Mouse (Mus musculus): ENCODE measurements around the gene Ncf1. TPM values are rescaled to one million over a fixed set of nuclear protein-coding genes. Genes with fewer than 3 reads are reported as not detected.
A peak's percentile ranks its signal among the peaks of the same experiment; 100 is the strongest.

The Ncf1 gene
- total and polyA plus RNA-seq, 2 experiments from 2014 or later: 2.3 to 4.9 TPM

DNA sequence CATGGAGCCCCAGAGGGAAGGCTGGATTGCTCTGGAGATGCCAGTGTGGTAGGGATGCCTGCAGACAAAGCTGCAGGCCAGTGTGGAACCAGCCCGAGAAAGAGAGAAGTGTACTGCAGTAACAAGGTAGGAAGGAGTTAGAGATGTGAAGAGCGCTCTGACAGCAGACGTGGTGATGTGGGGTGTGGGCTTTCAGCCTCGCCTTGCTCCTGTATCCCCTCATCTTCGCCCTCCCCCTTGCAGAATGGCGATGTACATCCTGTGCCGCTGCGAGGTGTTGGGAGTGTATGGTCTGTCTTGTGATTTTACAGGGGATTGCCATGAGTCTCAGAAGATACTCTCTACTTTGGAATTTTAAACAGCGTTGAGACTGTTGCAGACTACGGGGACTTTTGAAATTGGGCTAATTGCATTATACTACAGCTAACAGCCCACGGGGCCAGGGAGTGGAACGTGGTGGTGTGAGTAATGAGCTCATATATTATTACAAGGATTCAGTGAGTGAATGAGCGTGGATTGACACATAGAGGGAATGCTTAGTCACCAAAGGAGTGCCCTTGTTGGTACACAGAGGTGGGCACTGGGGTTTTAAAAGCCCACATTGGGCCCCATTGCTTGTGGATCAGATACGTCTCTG is 19.3 kb upstream of the Ncf1 start:
- no peaks in the 10 kb centered on the region for H3K27me3 ChIP-seq (ENCODE audit: insufficient read depth, low read length)
- ATAC-seq: peak; percentile 45
- no peaks in the 10 kb centered on the region for H3K4me1 ChIP-seq (ENCODE audit: insufficient read depth, low read length)
- no peak overlapping the region for H3K4me3 ChIP-seq (ENCODE audit: low read length)
- WGBS: 78% methylated on average over 14 of the region's 14 CpGs
- DNase-seq (ENCODE audit: low spot score): peak; percentile 34
- H3K36me3 ChIP-seq (ENCODE audit: insufficient read depth, low read length): peaks cover 94% of the 10 kb centered on the region
- no peak overlapping the region for H3K4me2 ChIP-seq (ENCODE audit: low read depth, low read length)
- peak overlapping the region; percentile 27; the same call in 1 of the 2 replicates for H3K27ac ChIP-seq
- TF ChIP-seq CTCF (IDR thresholded peaks at IDR 0.05; ENCODE audit: low read depth): no peak
- H3K9ac ChIP-seq (replicated peaks; ENCODE audit: low read length): no peak overlapping the region
- H3K9me3 ChIP-seq (ENCODE audit: low read length): no peaks in the 10 kb centered on the region

DNA sequence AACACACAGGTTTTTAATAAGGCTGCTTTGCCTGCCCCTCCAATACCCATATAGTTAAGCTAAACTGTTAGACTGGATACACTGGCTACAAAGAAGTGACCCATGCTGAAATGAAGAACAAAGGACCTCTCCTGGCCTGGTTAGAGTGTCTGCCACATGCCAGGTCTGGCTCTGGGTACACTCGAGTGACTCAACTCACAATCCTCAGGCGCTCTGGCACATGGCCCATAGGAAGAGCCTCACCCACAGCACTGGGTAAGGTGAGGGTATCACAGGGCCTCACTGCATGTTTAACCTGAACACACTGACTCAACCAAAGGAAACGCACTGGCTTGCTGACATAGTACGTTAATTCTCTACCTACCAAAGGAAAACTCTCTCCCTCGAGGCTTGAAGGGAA is 16.7 kb upstream of the Ncf1 start:
- Histone ChIP-seq H3K36me3 (ENCODE audit: insufficient read depth, low read length) (peaks cover 95% of the 10 kb centered on the region), H3K27ac (no peak overlapping the region), H3K4me2 (ENCODE audit: low read depth, low read length) (no peak overlapping the region), H3K27me3 (ENCODE audit: insufficient read depth, low read length) (no peaks in the 10 kb centered on the region), H3K4me1 (ENCODE audit: insufficient read depth, low read length) (no peaks in the 10 kb centered on the region), H3K9me3 (ENCODE audit: low read length) (no peaks in the 10 kb centered on the region), H3K4me3 (ENCODE audit: low read length) (no peak overlapping the region), H3K9ac (replicated peaks; ENCODE audit: low read length) (no peak overlapping the region)
- no peak for DNase-seq (ENCODE audit: low spot score)
- ATAC-seq: no peak
- no peak for TF ChIP-seq CTCF (IDR thresholded peaks at IDR 0.05; ENCODE audit: low read depth)
- WGBS: 86% methylated on average over 5 of the region's 5 CpGs

DNA sequence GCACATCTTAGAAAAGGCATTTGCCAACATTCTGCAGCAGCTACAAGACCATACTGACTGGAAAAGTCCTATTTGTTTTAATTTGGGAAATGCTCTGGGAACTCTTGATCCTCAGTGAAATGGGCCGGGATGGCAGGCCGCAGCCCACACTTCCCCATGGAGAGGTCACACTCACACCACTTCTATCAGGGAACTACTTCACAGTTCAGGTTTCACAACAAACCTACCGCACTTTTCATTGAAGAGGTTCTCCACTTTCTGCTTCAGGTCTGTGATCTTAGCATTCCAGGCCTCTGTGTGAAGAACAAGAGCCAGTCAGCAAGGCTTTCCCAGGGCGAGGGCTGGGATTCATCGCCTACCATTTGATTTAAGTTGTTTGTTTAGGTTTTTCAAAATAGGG is 15.5 kb upstream of the Ncf1 start:
- no peak overlapping the region for H3K9ac ChIP-seq (replicated peaks; ENCODE audit: low read length)
- peaks cover 99% of the 10 kb centered on the region for H3K36me3 ChIP-seq (ENCODE audit: insufficient read depth, low read length)
- 97% methylated on average over 5 of the region's 5 CpGs for WGBS
- no peak for DNase-seq (ENCODE audit: low spot score)
- H3K4me2 ChIP-seq (ENCODE audit: low read depth, low read length): no peak overlapping the region
- no peak overlapping the region for H3K4me3 ChIP-seq (ENCODE audit: low read length)
- H3K27me3 ChIP-seq (ENCODE audit: insufficient read depth, low read length): no peaks in the 10 kb centered on the region
- no peak for ATAC-seq
- H3K9me3 ChIP-seq (ENCODE audit: low read length): no peaks in the 10 kb centered on the region
- no peak overlapping the region for H3K27ac ChIP-seq
- TF ChIP-seq CTCF (IDR thresholded peaks at IDR 0.05; ENCODE audit: low read depth): no peak
- H3K4me1 ChIP-seq (ENCODE audit: insufficient read depth, low read length): no peaks in the 10 kb centered on the region

DNA sequence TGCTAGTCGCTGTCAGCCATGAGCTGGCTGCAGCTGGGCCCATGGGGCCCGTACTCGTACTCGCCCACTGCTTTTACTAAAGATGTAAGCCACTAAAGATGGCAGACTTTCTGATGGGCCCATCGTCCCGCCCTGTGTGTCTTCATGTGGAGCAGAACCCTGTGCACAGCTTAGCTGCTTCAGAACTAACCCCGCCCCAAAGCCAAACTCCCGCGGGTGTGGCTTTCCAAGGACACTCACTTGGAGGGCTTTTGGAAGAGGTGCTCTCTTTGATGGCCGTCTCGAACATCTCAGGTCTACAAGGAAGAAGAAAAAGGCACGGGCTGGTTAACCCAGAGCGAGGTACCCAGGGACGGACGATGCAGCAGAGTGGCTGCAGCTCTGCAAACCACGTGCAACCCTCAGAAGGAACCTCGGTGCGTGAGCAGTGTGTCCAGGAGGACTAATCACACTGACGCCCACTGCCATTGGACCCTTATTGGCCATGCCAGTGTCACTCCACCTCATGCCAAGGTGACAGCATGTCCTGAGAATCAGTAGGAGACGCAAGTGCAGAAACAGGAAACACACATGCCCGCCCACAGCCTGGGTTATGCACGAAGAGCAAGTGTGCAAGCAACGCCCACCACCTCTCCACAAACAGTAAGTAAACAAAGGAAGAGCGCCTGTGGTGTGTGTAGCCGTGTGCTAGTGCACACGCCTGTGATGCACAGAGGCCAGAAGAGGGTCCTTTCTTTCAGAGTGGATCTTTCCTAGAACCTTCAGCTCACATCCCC is 14.4 kb upstream of the Ncf1 start:
- Histone ChIP-seq H3K4me2 (ENCODE audit: low read depth, low read length) (no peak overlapping the region), H3K9ac (replicated peaks; ENCODE audit: low read length) (no peak overlapping the region), H3K4me3 (ENCODE audit: low read length) (no peak overlapping the region), H3K27me3 (ENCODE audit: insufficient read depth, low read length) (no peaks in the 10 kb centered on the region), H3K36me3 (ENCODE audit: insufficient read depth, low read length) (peaks cover 98% of the 10 kb centered on the region), H3K9me3 (ENCODE audit: low read length) (no peaks in the 10 kb centered on the region), H3K4me1 (ENCODE audit: insufficient read depth, low read length) (no peaks in the 10 kb centered on the region), H3K27ac (no peak overlapping the region)
- 92% methylated on average over 26 of the region's 26 CpGs for WGBS
- no peak for DNase-seq (ENCODE audit: low spot score)
- no peak for ATAC-seq
- TF ChIP-seq CTCF (IDR thresholded peaks at IDR 0.05; ENCODE audit: low read depth): no peak

DNA sequence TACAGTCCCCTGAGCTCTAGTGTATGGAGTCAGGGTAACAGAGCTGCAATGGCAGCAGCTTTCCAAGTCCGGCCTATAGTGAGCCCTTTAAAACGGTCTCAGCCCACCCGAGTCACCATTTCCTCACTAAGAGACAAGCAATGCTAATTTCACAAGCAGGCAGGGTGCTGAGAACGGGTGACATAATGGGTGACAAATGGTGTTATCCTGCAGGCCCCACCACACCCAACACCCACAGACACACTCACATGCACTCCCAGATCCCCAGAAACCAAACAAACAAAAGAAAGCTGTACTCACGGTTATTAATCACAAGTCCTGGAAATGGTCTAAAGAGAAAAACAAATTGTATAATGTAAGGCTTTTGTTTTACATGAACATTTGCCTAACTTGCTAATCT is 12.4 kb upstream of the Ncf1 start:
- H3K27ac ChIP-seq: no peak overlapping the region
- peaks cover 97% of the 10 kb centered on the region for H3K36me3 ChIP-seq (ENCODE audit: insufficient read depth, low read length)
- H3K4me3 ChIP-seq (ENCODE audit: low read length): no peak overlapping the region
- H3K9ac ChIP-seq (replicated peaks; ENCODE audit: low read length): no peak overlapping the region
- no peaks in the 10 kb centered on the region for H3K4me1 ChIP-seq (ENCODE audit: insufficient read depth, low read length)
- WGBS: 79% methylated on average over 5 of the region's 5 CpGs
- no peaks in the 10 kb centered on the region for H3K27me3 ChIP-seq (ENCODE audit: insufficient read depth, low read length)
- DNase-seq (ENCODE audit: low spot score) (no peak), ATAC-seq (no peak)
- no peaks in the 10 kb centered on the region for H3K9me3 ChIP-seq (ENCODE audit: low read length)
- no peak for TF ChIP-seq CTCF (IDR thresholded peaks at IDR 0.05; ENCODE audit: low read depth)
- H3K4me2 ChIP-seq (ENCODE audit: low read depth, low read length): no peak overlapping the region

DNA sequence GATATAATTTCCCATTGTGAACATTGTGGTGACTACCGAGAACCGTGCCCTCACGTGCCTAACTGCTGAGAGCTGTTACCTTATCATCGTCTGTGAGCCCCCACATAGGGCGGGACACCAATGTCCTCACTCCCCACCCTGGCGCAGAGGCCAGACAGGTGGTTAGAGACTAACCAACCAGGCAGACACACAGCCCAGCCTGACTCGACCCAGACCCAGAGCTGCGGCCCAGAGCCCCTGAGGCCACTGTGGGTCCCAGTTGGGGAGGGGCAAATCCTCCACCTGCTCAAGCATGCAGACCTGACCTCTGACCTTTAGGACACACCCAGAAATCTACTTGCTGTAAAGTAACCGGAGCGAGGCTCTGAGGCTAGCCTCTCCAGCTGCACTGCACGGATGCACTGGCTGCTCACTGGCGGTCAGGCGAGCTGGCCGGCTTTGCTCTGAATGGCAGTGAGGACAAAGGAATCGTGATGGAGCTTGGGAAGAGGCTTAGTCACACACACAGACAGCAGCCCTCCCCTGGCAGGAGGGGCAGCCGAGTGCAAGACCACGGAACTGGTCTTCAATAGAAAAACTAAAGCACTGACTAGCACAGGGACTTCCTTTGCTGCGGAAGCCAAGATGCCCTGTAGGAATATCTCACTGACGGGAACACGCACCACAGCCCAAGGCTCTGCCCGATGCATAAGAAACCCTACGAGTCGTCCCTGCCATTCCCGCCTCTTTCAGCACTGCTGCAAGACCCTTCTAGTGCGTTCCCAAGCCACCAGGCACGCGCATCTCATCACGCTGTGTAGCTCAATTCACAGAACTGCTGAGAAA is 8.7 kb upstream of the Ncf1 start:
- peak overlapping the region; percentile 45 for H3K27ac ChIP-seq
- H3K27me3 ChIP-seq (ENCODE audit: insufficient read depth, low read length): no peaks in the 10 kb centered on the region
- TF ChIP-seq CTCF (IDR thresholded peaks at IDR 0.05; ENCODE audit: low read depth): no peak
- 0 out of 2 replicates have a peak, but pooled peaks cover 3% of the 10 kb centered on the region for H3K4me1 ChIP-seq (ENCODE audit: insufficient read depth, low read length)
- no peak overlapping the region for H3K4me2 ChIP-seq (ENCODE audit: low read depth, low read length)
- H3K9me3 ChIP-seq (ENCODE audit: low read length): no peaks in the 10 kb centered on the region
- H3K36me3 ChIP-seq (ENCODE audit: insufficient read depth, low read length): peaks cover 68% of the 10 kb centered on the region
- ATAC-seq (peak; percentile 75), DNase-seq (ENCODE audit: low spot score) (peak; percentile 59)
- H3K4me3 ChIP-seq (ENCODE audit: low read length): no peak overlapping the region
- no peak overlapping the region for H3K9ac ChIP-seq (replicated peaks; ENCODE audit: low read length)
- WGBS: 50% methylated on average over 28 of the region's 28 CpGs
